Mouse (Mus musculus) ES-CJ7 (cell line): ENCODE measurements around the gene Vegfc.

Experiments used
- DNase-seq: peaks from one replicate; pipeline ENCODE4 v3.0.0; 2011; ENCODE audit warnings: low read depth, low spot score

Vegfc gene

DNA sequence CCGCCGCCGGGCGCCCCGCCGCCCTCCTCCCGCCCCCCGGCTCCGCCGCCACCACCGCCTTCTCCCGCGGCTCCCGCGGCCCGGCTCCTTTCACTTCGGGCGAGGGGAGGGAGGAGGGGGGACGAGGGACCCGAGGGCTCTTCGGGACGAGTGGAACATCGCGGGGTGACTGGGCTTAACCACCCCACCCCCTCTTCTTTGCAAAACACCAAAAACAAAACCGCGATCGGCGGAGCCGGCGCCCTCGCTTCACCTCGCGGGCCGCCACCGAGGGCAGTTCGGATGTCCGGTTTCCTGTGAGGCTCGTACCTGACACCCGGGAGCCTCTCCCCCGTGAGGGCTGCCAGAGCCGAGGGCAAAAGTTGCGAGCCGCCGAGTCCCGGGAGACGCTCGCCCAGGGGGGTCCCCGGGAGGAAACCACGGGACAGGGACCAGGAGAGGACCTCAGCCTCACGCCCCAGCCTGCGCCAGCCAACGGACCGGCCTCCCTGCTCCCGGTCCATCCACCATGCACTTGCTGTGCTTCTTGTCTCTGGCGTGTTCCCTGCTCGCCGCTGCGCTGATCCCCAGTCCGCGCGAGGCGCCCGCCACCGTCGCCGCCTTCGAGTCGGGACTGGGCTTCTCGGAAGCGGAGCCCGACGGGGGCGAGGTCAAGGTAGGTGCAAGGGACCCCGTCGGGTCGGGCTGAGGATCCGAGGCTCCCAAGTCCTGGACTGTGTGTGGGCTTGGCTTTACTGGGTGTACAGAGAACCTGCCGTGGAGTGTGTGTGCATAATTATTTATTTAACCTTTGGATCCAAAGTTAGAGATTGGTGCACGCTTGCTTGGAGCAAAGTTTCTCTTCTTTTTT lies at the start of gene Vegfc:
Gene Vegfc (plus strand): TSS at position 336 of the 850 bp plus-strand sequence.
- peak; percentile 61 for DNase-seq

DNA sequence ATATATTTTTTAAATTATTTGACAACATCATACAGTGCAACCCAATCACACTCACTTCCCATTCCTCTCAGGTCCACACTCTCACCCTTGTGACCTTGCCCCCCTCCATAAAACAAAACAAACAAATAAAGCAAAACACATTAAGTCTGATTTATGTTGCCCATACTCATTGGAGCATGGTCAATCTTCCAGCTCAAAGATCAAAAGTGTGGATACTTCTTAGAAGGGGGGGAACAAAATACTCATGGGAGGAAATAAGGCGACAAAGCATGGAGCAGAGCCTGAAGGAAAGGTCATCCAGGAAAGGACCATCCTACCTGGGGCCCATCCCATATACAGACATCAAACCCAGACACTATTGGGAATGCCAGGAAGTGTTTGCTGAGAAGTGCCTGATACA lies 42.8 kb upstream of the Vegfc start:
- DNase-seq = no peak

DNA sequence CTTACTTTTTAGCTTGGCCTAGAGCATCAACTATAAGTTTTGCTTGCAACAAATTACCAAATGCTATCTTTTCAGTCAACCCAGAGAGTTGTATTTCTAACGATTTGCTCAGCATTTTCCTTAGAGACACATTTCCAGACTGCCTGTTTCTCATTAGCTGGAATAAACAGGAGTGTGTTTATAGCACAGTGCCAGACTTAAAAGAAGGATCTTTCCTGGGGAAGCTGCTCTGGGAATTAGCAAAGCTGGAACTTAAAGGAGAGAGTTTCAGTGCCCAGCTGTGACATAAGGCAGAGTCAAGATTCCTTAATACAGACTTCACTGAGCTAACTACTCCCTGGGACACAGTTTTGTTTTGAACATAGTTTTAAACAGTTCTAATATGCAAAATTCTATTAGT lies 34.8 kb upstream of the Vegfc start:
- no peak for DNase-seq

DNA sequence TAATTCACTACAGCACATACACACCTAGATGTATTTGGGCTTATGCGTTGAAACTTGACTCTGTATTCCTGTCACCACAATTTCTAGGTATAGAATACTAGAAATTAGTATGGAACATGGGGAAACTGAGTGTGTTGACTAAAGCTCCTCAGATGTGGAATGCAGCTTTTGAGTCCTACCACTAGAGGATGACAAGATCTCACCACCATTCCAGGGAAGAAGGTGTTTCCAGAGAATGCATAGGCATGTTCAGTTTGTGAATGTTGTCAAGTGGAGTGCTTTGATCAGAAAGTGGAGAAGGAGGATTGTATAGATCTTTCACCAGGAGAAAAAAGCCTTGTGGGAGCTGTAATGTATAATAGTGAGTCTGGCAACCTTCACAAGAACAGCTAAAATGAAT lies 33.9 kb upstream of the Vegfc start:
- DNase-seq = peak; percentile 26

DNA sequence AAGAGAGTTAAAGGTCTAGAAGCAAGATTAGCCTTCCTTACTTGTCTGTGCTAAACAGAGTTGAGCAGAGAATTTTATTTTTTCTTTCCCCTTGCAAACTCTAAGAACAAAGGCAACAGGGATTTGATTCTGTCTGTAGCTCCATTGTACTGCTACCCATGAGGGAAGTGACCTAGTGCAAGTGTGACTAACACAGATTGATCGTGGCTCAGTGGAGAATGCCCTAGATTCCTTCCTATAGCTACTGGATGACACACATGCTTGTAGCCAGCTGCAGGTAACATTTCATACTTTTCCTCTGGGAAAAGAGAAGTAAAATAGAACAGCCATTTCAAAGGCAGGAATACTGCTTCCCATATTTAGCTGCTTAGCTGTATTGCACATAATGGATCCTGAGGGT lies 24.2 kb upstream of the Vegfc start:
- no peak for DNase-seq

DNA sequence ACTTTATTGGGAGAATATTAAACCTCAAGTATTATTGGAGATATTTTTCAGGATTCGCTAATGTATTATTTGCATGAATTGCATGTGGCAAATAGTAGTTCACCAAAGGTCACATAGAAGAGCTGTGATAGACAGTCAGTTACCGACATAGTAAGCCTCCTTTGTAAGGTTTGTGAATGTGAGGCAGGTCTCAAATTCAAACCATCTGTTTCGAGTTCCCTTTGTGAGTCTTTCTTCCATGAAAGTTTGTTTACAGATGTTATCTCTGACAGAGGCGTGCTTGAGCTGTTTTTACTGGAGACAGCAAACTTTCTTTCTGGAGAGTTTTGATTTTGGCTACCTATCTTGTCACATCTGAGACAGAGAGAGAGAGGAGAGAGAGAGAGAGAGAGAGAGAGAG lies 11.9 kb upstream of the Vegfc start:
- no peak for DNase-seq

DNA sequence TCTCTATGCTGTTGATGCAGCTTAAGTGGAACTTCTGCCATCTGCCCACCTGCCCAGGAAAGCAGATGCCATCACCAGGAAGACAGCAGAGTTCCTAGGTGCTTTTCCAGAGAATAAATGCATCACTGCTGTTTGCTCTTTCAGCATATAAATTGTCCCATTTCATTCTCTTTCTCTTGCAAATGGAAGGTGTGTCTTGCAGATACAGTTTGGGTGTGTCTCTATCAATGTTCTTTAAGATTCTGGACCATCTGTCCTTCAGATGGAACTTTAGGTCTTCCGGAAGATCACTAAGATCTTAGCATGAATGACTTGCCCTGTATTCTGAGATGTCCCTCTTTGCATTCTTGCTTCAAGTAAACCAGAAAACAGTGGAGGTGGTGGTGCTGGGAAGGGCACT lies 1.1 kb upstream of the Vegfc start:
- peak; percentile 96 for DNase-seq

DNA sequence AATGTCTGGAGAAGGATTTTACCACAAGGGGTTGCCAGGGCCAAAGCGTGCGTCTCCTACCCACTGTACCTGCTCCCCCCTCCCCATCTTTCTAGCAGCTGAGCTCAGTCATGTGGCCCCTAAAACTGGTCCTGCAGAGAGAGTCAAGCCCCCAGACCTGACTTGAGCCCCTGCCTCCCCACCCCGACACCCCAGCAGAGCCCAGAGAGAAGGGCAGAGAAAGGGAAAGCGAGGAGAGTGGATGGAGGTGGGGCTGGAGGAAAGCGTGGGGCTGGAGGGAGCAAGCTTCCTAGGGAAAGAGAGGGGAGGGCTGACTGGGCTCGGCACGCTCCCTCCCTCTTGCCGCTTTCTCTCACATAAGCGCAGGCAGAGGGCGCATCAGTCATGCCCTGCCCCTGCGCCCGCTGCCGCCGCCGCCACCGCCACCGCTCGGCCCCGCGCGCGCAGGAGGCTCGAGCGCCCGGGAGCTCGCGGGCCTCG lies 575 bp upstream of the Vegfc start:
- peak; percentile 88 for DNase-seq

DNA sequence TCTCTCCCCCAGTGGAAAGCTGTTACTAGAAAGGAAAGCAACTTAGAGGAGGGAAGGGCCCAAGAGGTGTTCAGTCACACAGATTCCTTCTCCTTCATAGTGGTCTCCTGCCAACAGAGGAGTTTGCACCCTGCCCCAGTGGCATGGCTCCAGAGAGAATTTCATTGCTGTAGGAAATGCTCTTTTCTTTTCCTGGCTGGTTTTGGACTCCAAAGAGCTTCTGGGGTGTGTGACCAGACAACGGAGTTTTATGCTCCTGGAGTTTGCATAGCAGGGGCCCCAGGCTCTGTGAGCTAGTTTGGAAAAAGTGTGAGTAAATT lies 675 bp downstream of the Vegfc start:
- DNase-seq = no peak

DNA sequence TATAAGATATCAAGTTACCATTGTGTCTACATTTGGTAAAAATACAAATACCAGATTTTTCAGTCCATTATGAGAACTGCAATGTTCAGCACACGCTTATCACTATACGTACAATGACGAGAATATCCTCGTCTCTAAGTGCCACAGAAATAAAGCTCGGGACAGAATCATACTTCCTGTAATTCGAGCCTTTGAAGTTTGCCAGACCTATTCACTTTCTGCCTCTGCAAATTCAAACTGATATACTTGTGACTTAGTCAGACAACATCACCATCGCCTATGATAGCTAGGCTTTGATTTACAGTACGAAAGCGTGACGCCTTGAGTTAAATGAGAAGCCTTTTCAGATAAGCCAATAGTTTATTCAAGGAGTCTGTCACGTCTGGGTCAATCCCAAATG lies 1.6 kb downstream of the Vegfc start:
- DNase-seq = no peak

DNA sequence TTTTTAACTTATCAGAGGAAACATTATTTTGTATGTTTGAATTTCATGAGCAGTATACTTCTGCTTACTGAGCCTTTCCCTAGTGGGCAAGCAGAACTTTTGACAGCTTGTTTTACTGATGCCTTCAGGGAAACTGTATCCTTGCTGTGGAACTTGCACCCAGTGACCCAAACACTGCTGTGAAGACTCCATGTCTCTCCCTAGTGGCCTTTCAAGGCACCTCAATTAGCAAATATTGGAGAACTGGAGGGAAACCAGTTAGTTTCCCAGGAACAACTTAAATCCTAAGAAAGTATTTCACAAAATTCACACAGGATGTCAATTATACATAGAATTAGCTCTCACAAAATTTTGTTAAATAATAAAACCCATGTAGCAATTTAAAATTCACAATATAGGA lies 2.2 kb downstream of the Vegfc start:
- DNase-seq = peak; percentile 75

DNA sequence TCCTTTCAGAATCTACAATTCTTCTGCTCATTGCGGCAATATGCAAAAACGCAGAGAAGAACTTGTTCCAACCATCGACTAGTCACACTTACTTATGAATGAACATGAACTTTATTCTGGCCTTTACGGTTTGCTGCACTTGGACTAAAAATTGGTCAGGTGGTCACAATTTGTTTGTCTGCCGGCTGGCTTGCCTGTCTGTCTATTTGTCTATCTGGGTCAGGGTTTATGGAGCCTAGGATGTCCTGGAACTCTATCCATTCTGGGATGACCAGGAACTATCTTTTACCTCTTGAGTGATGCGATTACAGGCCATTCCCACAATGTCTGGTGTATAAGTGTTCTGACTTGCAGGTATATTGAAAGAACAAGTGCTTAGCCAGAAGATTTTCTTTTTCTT lies 8.5 kb downstream of the Vegfc start:
- DNase-seq = no peak

DNA sequence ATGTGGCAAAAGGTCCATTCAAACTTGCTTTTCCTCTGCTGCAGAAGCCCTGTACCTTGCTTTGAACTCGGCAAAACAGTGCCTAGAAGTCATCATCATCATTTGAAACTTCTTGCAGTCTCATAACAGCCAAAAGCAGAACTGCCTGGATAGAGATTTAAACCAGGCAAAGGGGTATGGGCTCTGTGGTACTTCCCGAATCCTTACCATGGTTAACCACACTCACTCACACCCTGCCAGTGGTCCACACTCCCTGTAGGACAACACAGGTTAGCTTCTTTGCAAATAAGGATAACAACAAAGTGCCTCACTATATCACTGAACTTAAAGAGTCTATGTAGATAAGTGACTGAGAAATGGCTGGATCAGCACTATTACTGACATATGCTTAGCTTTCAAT lies 9.7 kb downstream of the Vegfc start:
- DNase-seq = no peak

DNA sequence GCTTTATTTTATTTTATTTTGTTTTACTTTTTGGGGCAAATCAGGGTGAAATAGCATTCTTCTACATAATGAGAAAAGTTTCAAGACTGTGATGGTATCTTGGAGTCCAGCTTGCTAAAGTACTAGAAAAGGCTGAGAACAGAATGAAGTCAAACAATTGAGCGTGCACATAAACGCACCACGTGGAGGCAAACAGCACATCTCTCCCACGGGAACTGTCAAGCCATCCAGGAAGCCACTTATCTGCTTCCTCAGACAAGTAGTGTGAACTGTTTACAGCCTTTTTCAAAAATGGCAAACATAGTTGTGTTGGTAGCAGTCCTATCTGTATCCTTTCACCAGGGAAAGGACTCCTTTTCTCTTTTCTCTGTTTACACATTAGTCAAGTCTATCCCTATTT lies 11.8 kb downstream of the Vegfc start:
- DNase-seq = no peak

DNA sequence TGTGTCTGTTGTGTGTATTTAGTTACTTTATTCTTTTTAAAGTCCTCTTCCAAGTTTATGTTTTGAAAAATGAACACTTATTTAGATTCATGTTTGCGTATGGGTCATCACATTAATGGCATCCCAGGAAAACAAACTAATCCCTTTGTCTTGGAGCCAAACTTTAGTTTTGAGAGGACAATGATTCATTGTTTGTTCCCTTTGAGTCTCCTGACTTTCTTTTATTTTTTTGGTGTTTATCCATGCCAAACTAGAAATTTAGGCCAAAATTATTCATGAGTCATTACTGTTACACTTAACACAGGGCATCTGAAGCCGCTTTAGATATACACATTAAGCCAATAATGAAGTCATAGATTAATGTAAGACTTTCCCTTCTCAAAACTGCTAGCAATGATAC lies 12.5 kb downstream of the Vegfc start:
- DNase-seq = no peak

DNA sequence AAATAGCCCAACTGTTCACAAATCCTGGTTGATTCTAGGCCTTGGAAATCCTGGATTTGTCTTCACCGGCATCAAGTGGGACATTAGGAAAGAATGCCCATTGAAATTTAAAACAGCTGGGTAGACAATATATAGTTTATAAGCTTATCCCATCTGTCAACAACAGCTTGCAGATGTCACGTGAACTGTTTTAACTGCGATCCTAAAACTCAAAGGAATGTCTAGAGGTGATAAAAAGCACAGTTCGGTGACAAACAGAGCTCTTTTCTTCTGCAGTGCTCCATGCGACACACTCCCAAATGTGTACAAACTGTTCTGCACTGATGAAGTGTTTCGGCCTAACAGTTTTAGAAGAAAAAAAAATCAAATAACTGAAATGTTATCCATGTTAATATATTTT lies 22.7 kb downstream of the Vegfc start:
- DNase-seq = no peak

DNA sequence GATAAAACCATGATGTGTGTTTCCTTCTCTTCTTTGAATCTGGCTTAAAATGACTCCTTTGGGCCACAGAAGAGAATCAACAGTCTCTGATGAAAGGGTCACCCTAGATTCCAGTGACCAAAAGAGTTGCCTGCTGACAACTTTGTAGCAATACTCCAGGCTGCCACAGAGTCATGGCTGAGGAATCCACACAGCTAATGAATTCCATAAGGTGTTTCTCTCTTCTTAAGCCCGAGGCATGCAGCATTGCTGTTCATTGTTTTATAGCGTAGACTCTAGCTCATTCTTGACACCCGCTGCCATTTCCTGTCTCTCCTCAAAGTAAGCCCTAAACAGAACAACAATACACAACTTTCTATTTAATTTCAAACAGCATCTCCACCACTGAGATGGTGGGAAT lies 37.2 kb downstream of the Vegfc start:
- DNase-seq = no peak

DNA sequence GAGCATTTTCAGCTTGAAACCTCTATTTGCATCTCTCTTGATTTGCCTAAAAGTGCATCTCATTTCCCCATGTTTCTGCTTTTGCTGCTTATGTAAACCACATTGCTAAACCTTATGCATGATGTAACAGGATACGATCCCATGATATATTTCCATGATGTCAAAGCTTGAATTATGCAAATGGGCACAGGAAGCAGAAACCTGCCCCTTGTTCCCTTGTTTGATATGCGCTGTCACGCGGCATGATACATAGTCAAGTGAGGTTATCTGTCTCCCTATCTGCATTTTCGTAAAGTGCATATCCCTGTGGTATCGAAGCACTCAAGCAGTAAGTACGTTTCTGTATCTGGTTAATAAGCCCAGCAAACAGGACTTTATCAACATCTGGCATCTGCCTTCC lies 42.7 kb downstream of the Vegfc start:
- no peak for DNase-seq

DNA sequence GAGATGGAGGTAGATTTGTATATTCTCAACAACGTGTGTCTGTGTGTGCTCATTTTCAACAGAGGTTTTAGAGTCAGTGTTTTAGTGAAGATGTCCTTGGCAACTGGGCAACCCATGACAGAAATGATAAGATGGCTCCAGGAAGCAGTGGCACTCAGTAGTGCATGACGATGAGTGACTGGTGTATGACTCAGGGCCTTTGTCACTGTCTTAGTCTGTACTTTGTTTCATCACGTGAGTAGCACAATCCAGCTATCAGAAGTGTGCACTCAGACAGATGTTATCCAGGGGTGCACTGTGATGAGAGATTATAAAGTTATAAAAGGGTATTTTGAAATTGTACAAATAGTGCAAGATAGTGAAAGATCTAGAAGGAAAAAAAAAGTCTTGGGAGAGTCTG lies 44.5 kb downstream of the Vegfc start:
- no peak for DNase-seq

DNA sequence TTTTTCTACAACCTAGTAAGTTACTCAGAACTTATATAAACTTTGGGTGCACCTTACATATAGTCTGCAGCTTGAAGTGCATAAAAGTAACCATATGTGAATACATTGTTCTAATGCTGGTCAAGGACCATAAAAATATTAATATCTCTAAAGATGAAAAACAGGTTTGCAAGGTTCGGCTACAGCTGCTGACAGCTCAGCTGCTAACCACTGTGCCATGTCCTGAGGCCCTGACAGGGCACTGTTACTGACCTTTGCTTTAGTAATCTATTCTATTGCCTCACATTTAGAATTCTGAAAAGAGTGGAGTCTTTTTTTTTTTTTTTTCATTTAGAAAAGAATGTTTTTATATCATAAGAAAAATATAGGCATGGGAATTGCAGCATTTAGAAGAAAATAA lies 44.9 kb downstream of the Vegfc start:
- DNase-seq = no peak

DNA sequence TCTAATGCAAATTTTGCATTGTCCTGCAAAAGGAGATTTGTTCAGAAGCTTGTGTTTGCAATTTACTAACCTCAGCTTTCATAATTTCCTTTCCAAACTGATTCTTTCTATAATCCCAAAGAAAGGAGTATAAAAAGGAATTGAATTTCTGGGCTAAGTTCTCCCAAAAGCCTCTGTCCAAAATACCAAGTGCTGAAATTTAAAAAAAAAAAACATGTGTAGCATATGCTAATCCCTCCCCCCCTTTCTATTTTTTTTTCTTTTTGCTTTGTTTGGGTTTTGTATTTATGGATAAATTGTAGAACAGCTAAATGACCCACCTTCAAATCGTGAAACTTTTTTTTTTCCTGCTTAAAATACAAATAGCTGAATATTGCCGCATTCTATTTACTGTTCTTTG lies 53.2 kb downstream of the Vegfc start:
- no peak for DNase-seq

DNA sequence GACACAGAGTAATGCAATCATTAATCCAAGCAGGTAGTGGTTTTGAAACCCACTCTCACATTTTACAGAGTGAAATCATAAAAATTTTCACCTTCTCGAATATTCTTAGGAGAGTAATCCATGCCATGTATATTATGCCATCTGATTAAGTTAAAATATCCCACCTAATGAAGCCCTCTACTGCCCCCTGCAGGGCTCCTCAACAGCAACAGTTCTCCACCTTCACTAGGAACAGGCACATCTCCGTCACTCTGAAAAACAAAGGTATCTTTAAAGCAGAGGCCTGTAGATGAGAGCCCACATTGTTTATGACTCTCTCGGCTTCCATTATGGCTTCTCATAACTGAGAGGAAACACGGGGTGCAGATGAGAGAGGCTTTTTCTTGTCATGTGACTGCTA lies 75.8 kb downstream of the Vegfc start:
- peak; percentile 55 for DNase-seq

DNA sequence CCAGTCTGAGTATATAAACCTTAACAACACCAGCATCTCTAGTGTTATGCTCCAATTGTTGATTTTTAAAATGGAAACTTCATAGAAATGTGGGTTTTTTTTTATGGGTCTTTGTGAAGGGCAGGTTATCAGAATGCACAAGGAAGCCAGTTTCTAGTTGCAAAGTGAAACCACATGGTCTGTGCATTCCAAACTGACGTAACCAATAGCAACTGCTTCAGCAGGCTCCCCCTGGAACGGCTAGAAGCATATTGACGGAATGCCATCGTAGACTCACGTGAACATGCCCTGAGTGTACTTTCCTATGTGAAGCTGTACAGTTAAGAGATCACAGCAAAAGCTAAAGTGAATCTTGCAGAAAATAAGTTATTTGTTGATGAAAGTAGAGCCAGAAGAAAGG lies 86.1 kb downstream of the Vegfc start:
- no peak for DNase-seq

DNA sequence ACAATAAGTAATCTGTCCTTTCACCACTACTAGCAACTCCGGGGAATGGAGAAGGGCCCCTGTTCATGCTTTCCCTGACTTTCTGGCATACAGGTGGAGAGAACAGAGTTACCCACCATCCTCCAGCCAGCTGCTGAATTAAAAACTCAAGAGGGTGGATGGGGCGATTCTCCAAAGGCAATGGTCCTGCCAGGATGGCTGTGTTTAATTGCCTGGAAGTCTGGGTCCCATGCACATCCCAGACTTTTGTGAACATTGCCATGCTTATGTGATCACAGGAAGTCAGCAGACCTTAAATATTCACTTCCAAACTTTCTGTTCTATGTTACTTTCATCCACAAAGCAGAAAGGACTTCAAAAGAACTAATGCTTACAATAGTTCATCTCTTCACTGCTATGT lies 107.9 kb downstream of the Vegfc start:
- DNase-seq = no peak
